Mouse (Mus musculus) myocyte (in vitro differentiated cells): ENCODE measurements around the gene Pir.

Experiments
- MAX ChIP-seq: IDR thresholded peaks from one replicate; pipeline ENCODE4 v1.6.1; 2011; ENCODE audit warnings: low read depth, mild to moderate bottlenecking, control low read depth
- POLR2A ChIP-seq: IDR thresholded peaks from one replicate; pipeline ENCODE4 v1.6.1; 2011; ENCODE audit warnings: low read depth, mild to moderate bottlenecking, control low read depth, moderate library complexity; ENCODE audit not compliant: insufficient read length
- POLR2AphosphoS2 ChIP-seq: IDR thresholded peaks from one replicate; pipeline ENCODE4 v1.6.1; 2011; ENCODE audit warnings: low read depth, control low read depth; ENCODE audit not compliant: insufficient read length
- TCF3 ChIP-seq: IDR thresholded peaks from one replicate; pipeline ENCODE4 v1.6.1; 2011; ENCODE audit warnings: low read depth, control low read depth; ENCODE audit not compliant: insufficient read length

DNA sequence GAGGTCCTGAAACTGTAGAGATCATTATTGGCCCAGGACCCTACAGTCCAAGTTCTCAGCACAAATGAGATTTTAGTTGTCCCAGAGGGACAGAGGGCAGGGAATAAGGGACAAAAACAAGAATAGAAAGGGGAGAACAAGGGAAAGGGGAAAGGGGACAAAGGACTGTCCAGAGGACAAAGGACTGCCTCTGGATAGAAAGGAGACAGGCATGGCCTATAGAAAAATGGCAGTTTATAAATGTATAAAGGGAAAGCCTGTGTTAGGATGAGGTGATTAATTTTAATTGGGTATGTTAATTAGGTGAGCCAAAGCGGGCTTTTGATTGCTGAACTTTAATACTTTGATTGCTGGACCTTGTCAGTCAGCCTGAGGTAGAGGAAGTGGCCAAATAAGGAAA lies 4.3 kb upstream of the Pir start:
- TF ChIP-seq POLR2A (no peak), TCF3 (no peak), POLR2AphosphoS2 (no peak), MAX (no peak)
